Mouse (Mus musculus) myocyte (in vitro differentiated cells): ENCODE results near the gene Hrasls5. TPM values are rescaled to one million over a fixed set of nuclear protein-coding genes. Genes with fewer than 3 reads are reported as not detected.
A peak's percentile ranks its signal among the peaks of the same experiment; 100 is the strongest.

Experiments used
- H3K27me3 ChIP-seq: one replicate; pipeline ENCODE4 v1.6.1; 2011; ENCODE audit not compliant: control insufficient read depth, insufficient read depth, insufficient read length
- H3K36me3 ChIP-seq: one replicate; pipeline ENCODE4 v1.6.1; 2011; ENCODE audit not compliant: control insufficient read depth, insufficient read depth
- H3K4me2 ChIP-seq: one replicate; pipeline ENCODE4 v1.6.1; 2011; ENCODE audit warnings: low read depth, control low read depth
- H3K4me3 ChIP-seq: one replicate; pipeline ENCODE4 v1.5.1; 2011; ENCODE audit warnings: mild to moderate bottlenecking, control low read depth, moderate library complexity
- H3K79me2 ChIP-seq: one replicate; pipeline ENCODE4 v1.6.1; 2011; ENCODE audit not compliant: control insufficient read depth, insufficient read depth
- H3ac ChIP-seq: one replicate; pipeline ENCODE4 v1.6.1; 2011; ENCODE audit not compliant: control insufficient read depth, insufficient read length
- CEBPB ChIP-seq: IDR thresholded peaks from 2 replicates; pipeline ENCODE4 v1.6.1; 2011; ENCODE audit warnings: mild to moderate bottlenecking, moderate library complexity; ENCODE audit not compliant: poor library complexity, insufficient read depth, severe bottlenecking
- E2F4 ChIP-seq: IDR thresholded peaks from one replicate; pipeline ENCODE4 v1.6.1; 2011; ENCODE audit warnings: mild to moderate bottlenecking, control low read depth, moderate library complexity; ENCODE audit not compliant: insufficient read depth
- MAX ChIP-seq: IDR thresholded peaks from one replicate; pipeline ENCODE4 v1.6.1; 2011; ENCODE audit warnings: low read depth, mild to moderate bottlenecking, control low read depth
- MYOD1 ChIP-seq, 3 experiments: IDR thresholded peaks; one replicate each; pipeline ENCODE4 v1.6.1; 2011; ENCODE audit warnings: control low read depth in 2 of 3, low read depth in 2 of 3, mild to moderate bottlenecking in 2 of 3, moderate library complexity in 1 of 3; ENCODE audit not compliant: insufficient read length in 2 of 3, control insufficient read depth in 1 of 3
- MYOG ChIP-seq, 3 experiments: IDR thresholded peaks; one replicate each; pipeline ENCODE4 v1.6.1; 2011; ENCODE audit warnings: control low read depth in 2 of 3, low read depth in 2 of 3, mild to moderate bottlenecking in 2 of 3; ENCODE audit not compliant: insufficient read length in 2 of 3, control insufficient read depth in 1 of 3, insufficient read depth in 1 of 3
- POLR2A ChIP-seq: IDR thresholded peaks from one replicate; pipeline ENCODE4 v1.6.1; 2011; ENCODE audit warnings: low read depth, mild to moderate bottlenecking, control low read depth, moderate library complexity; ENCODE audit not compliant: insufficient read length
- POLR2AphosphoS2 ChIP-seq: IDR thresholded peaks from one replicate; pipeline ENCODE4 v1.6.1; 2011; ENCODE audit warnings: low read depth, control low read depth; ENCODE audit not compliant: insufficient read length
- REST ChIP-seq: IDR thresholded peaks from one replicate; pipeline ENCODE4 v1.6.1; 2011; ENCODE audit warnings: mild to moderate bottlenecking, control low read depth, moderate library complexity; ENCODE audit not compliant: insufficient read depth, insufficient read length
- SRF ChIP-seq: IDR thresholded peaks from one replicate; pipeline ENCODE4 v1.6.1; 2011; ENCODE audit warnings: low read depth; ENCODE audit not compliant: control insufficient read depth, insufficient read length
- TCF12 ChIP-seq: IDR thresholded peaks from one replicate; pipeline ENCODE4 v1.6.1; 2011; ENCODE audit warnings: mild to moderate bottlenecking, control low read depth; ENCODE audit not compliant: poor library complexity, insufficient read depth, severe bottlenecking
- TCF3 ChIP-seq: IDR thresholded peaks from one replicate; pipeline ENCODE4 v1.6.1; 2011; ENCODE audit warnings: low read depth, control low read depth; ENCODE audit not compliant: insufficient read length
- USF1 ChIP-seq: IDR thresholded peaks from one replicate; pipeline ENCODE4 v1.6.1; 2011; ENCODE audit warnings: low read depth, mild to moderate bottlenecking, control low read depth, moderate library complexity
- polyA plus RNA-seq: library from polyadenylated mRNA; unstranded; fragments of >200 nt; fragmentation: generic; extraction: Trizol; gene quantifications from one replicate; pipeline ENCODE4 v1.2.1, GENCODE M21; 2012; ENCODE audit warnings: missing spikeins

The Hrasls5 gene
- polyA plus RNA-seq, 1 experiment: 0.05 TPM

DNA sequence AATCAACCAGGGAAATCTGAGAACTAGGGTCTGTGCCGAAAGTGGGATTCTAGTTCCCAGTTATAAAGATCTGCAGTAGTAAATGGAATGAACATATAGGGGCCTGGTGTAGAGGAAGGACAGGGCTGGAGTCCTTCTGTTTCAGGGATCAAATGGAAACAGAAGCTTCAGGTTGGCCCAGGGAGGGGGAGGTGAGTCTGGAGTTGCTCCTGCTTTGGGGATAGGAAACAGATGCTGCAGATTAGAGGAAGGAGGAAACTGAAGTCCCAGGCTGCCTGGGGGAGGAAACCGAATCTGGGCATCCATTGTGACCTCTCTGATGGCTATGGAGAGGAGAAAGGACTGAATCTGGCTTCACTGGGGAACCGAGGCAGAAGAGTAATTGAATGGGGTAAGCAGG lies 44.0 kb upstream of the Hrasls5 start:
- Histone ChIP-seq H3K36me3 (no peaks in the 10 kb centered on the region), H3K4me2 (peak overlapping the region; percentile 98), H3K4me3 (no peak overlapping the region), H3K79me2 (peaks cover 4% of the 10 kb centered on the region), H3ac (no peak overlapping the region), H3K27me3 (no peaks in the 10 kb centered on the region)
- no peak for TF ChIP-seq REST
- TF ChIP-seq TCF12: no peak
- no peak for TF ChIP-seq MAX
- TF ChIP-seq POLR2A: no peak
- no peak for TF ChIP-seq E2F4
- no peak for TF ChIP-seq USF1
- TF ChIP-seq MYOD1 (IDR thresholded peaks at IDR 0.05; ENCODE audit: control insufficient read depth in 1 of 3, insufficient read length in 2 of 3, low read depth in 2 of 3): no peak
- TF ChIP-seq MYOG (IDR thresholded peaks at IDR 0.05; ENCODE audit: control insufficient read depth in 1 of 3, insufficient read depth in 1 of 3, insufficient read length in 2 of 3, low read depth in 2 of 3): no peak
- no peak for TF ChIP-seq SRF
- TF ChIP-seq POLR2AphosphoS2: no peak
- TF ChIP-seq TCF3: no peak
- TF ChIP-seq CEBPB: no peak

DNA sequence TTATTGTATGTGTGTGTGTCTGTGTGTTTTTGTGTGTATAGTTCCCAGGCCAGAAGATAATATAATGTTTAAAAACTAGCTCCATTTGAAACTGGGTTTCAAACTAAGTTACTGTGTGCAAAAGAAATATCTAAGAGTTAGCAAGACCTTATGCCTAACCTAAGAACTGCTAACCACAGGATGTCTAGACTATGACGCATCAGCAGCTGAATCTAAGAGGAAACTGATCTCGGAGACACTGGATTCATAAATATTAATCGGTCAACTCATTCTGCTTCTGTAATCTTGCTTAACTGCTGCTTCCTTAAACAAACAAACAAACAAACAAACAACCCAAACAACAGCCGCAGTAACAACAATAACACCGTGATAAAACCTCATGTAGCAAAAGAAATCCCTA lies 42.7 kb upstream of the Hrasls5 start:
- Histone ChIP-seq H3K27me3 (no peaks in the 10 kb centered on the region), H3K36me3 (no peaks in the 10 kb centered on the region), H3K4me3 (no peak overlapping the region), H3K79me2 (peaks cover 4% of the 10 kb centered on the region), H3ac (no peak overlapping the region), H3K4me2 (peak overlapping the region; percentile 98)
- no peak for TF ChIP-seq USF1
- no peak for TF ChIP-seq POLR2A
- peak; percentile 39; the same call in 1 of the 2 replicates for TF ChIP-seq CEBPB
- peak in 1 of 3 experiments; percentile 46 for TF ChIP-seq MYOG (IDR thresholded peaks at IDR 0.05; ENCODE audit: control insufficient read depth in 1 of 3, insufficient read depth in 1 of 3, insufficient read length in 2 of 3, low read depth in 2 of 3)
- TF ChIP-seq MAX: no peak
- peak in 1 of 3 experiments; percentile 42 for TF ChIP-seq MYOD1 (IDR thresholded peaks at IDR 0.05; ENCODE audit: control insufficient read depth in 1 of 3, insufficient read length in 2 of 3, low read depth in 2 of 3)
- no peak for TF ChIP-seq TCF12

DNA sequence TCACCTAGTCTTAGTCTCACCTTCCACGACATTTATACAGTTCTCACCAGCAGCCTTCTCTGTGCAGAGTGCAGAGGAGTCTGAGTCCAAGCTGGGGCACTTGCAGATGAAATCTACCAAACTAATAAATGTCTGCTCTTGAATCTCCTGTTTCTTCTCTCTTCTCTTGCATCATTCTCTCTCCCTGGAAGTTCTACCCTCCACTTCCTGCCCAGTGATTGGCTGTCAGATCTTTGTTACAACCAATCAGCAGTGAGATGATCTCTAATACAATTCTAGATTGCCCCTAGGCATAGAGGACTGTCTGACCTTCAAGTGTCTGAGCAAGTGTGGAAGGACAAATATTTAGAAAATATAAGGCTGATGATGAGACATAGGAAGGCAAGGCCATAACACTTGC lies 36.2 kb upstream of the Hrasls5 start:
- Histone ChIP-seq H3ac (no peak overlapping the region), H3K27me3 (no peaks in the 10 kb centered on the region), H3K36me3 (peaks cover 19% of the 10 kb centered on the region), H3K4me3 (peak overlapping the region; percentile 32), H3K4me2 (peak overlapping the region; percentile 56), H3K79me2 (no peaks in the 10 kb centered on the region)
- TF ChIP-seq MYOD1 (IDR thresholded peaks at IDR 0.05; ENCODE audit: control insufficient read depth in 1 of 3, insufficient read length in 2 of 3, low read depth in 2 of 3): no peak
- TF ChIP-seq TCF12: no peak
- TF ChIP-seq MYOG (IDR thresholded peaks at IDR 0.05; ENCODE audit: control insufficient read depth in 1 of 3, insufficient read depth in 1 of 3, insufficient read length in 2 of 3, low read depth in 2 of 3): no peak
- no peak for TF ChIP-seq TCF3
- peak; percentile 67; the same call in 1 of the 2 replicates for TF ChIP-seq CEBPB
- TF ChIP-seq SRF: no peak
- TF ChIP-seq MAX: no peak
- TF ChIP-seq POLR2AphosphoS2: no peak
- TF ChIP-seq POLR2A: peak; percentile 29
- TF ChIP-seq E2F4: no peak
- TF ChIP-seq USF1: no peak
- no peak for TF ChIP-seq REST

DNA sequence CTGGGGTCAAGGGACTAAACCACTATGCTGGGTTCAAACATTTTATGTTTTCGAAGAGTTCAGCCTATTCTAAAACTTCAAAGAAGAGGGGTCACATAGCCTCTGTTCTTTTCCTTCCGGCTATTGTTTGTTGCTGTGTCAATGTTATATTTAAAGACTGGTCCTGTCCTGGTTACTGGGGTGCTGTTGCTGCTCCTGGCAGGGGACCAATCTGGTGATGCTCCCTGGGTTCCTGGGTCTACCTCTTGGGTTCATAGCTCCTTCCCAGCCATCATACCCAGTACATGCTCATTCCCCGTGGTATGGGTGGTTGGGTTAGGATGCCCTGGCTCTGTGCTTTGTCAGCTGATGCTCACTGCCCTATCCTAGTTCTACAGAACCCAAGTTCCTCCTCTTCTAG lies 34.6 kb upstream of the Hrasls5 start:
- H3K79me2 ChIP-seq: no peaks in the 10 kb centered on the region
- H3K27me3 ChIP-seq: no peaks in the 10 kb centered on the region
- H3ac ChIP-seq: no peak overlapping the region
- no peak overlapping the region for H3K4me3 ChIP-seq
- H3K36me3 ChIP-seq: peaks cover 19% of the 10 kb centered on the region
- H3K4me2 ChIP-seq: no peak overlapping the region
- TF ChIP-seq E2F4 (no peak), CEBPB (no peak), POLR2AphosphoS2 (no peak), MYOD1 (IDR thresholded peaks at IDR 0.05; ENCODE audit: control insufficient read depth in 1 of 3, insufficient read length in 2 of 3, low read depth in 2 of 3) (no peak), TCF12 (no peak), USF1 (no peak), SRF (no peak), POLR2A (no peak), TCF3 (no peak)

DNA sequence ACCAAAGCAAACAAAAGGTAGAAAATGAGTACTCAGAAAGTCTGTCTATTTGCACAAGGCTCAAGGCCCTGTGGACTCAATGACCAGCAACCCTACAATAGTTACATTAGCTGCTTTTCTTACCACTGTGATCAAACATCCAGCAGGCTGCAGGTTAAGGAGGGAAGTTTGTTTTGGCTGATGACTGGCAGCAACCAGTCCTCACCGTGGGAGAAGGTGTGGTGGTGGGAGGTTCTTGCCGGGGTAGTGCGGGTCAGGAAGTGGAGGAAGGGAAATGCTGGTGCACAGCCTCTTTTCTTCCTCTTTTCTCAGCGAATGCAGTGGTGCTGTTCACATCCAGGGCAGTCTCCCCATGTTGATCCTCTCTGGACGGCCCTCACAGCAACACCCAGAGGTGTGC lies 31.3 kb upstream of the Hrasls5 start:
- H3K36me3 ChIP-seq: peaks cover 21% of the 10 kb centered on the region
- no peak overlapping the region for H3K4me2 ChIP-seq
- H3K4me3 ChIP-seq: no peak overlapping the region
- TF ChIP-seq MYOG (IDR thresholded peaks at IDR 0.05; ENCODE audit: control insufficient read depth in 1 of 3, insufficient read depth in 1 of 3, insufficient read length in 2 of 3, low read depth in 2 of 3) (no peak), E2F4 (no peak), CEBPB (no peak), USF1 (no peak), POLR2A (no peak), MYOD1 (IDR thresholded peaks at IDR 0.05; ENCODE audit: control insufficient read depth in 1 of 3, insufficient read length in 2 of 3, low read depth in 2 of 3) (no peak), MAX (no peak)
- H3K27me3 ChIP-seq: no peaks in the 10 kb centered on the region
- no peaks in the 10 kb centered on the region for H3K79me2 ChIP-seq
- H3ac ChIP-seq: no peak overlapping the region
